Mouse (Mus musculus) heart, embryonic 12.5 days (tissue): ENCODE results near the gene Gpatch1. TPM values are rescaled to one million over a fixed set of nuclear protein-coding genes. Genes with fewer than 3 reads are reported as not detected.
"Not testable (repeated sequence)": the region's sequence is repeated elsewhere in the genome, so short reads cannot be mapped to it uniquely, and the experiment has no call there.

Source experiments
- ATAC-seq: fragments of 200-750 bp; cut with Nextera tagmentation; 2 replicates; pipeline ENCODE4 v1.8.0; 2017; ENCODE audit warnings: moderate TSS enrichment, moderate library complexity; ENCODE audit not compliant: insufficient number of reproducible peaks, low FRiP score
- H3K27ac ChIP-seq: fragments of 300-500 bp; sonication (generic); 2 replicates; pipeline ENCODE4 v1.5.1; 2016; ENCODE audit warnings: mild to moderate bottlenecking, moderate library complexity; ENCODE audit not compliant: poor library complexity, severe bottlenecking
- H3K27me3 ChIP-seq: fragments of 300-500 bp; sonication (generic); replicated peaks from 2 replicates; pipeline ENCODE4 v1.6.1; 2016; ENCODE audit warnings: mild to moderate bottlenecking, moderate library complexity
- H3K36me3 ChIP-seq: fragments of 300-500 bp; sonication (generic); 2 replicates; pipeline ENCODE4 v1.6.1; 2016; ENCODE audit warnings: mild to moderate bottlenecking, moderate library complexity
- H3K4me1 ChIP-seq: fragments of 300-500 bp; sonication (generic); replicated peaks from 2 replicates; pipeline ENCODE4 v1.6.1; 2016; ENCODE audit warnings: mild to moderate bottlenecking
- H3K4me2 ChIP-seq: fragments of 300-500 bp; sonication (generic); 2 replicates; pipeline ENCODE4 v1.6.1; 2016; ENCODE audit warnings: mild to moderate bottlenecking, moderate library complexity
- H3K4me3 ChIP-seq: fragments of 300-500 bp; sonication (generic); 2 replicates; pipeline ENCODE4 v1.5.1; 2016; ENCODE audit warnings: mild to moderate bottlenecking
- H3K9ac ChIP-seq: fragments of 300-500 bp; sonication (generic); 2 replicates; pipeline ENCODE4 v1.6.1; 2016; ENCODE audit warnings: mild to moderate bottlenecking, moderate library complexity
- H3K9me3 ChIP-seq: fragments of 300-500 bp; sonication (generic); replicated peaks from 2 replicates; pipeline ENCODE4 v1.6.1; 2016; ENCODE audit warnings: mild to moderate bottlenecking, moderate library complexity
- WGBS: fragments of 180-500 bp; shearing (Covaris S2); methylation state at CpG from one replicate; pipeline ENCODE4 v1.1.7; 2016; 5-methylcytosine and 5-hydroxymethylcytosine counted together
- polyA plus RNA-seq: library from polyadenylated mRNA; unstranded; fragments of >200 nt; fragmentation: Nextera tagmentation; extraction: Ambion mirVana; gene quantifications from 2 replicates; pipeline ENCODE4 v1.2.1, GENCODE M21; 2016

Gene Gpatch1
- polyA plus RNA-seq, 1 experiment from 2014 or later: 12.5 TPM

DNA sequence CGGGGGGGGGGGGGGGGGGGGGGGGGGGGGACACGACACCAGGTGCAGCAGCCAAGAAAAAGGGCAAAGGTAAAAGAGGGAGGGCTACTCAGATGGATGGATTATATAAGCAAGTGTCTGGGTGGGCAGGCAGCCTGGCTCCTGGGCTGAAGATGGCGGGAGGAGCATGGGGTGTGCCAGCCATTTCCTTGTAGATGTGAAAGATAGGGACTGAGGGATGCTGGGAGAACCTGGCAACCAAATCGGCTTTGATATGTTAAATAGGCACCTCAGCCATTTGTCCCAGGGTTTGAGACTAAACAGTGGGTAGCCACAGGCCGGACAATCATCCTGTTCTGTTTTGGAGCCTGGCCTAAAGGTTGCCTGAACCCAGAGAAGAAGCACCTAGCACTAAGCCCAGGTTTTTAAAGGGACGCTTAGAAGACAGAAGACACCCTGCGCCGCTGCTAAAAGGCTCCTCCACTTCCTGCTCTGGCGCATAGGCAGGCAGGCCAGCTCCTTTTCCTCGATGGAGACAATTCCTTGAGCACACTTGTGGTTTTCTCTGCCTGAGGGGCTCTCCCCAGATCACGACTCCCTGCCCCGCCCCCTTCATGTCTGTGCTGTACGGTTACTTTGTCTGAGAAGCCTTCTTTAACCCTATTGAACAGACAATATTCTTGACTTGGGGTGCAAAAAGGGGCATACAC lies 4.6 kb upstream of the Gpatch1 start:
- Histone ChIP-seq H3K9ac (no peak overlapping the region), H3K9me3 (no peaks in the 10 kb centered on the region), H3K36me3 (no peaks in the 10 kb centered on the region), H3K27me3 (no peaks in the 10 kb centered on the region), H3K27ac (no peak overlapping the region), H3K4me3 (no peak overlapping the region), H3K4me2 (peak overlapping the region; percentile 21; the same call in 1 of the 2 replicates), H3K4me1 (0 out of 2 replicates have a peak, but pooled peaks cover 3% of the 10 kb centered on the region)
- ATAC-seq: no peak
- WGBS: 11% methylated on average over 11 of the region's 13 CpGs

DNA sequence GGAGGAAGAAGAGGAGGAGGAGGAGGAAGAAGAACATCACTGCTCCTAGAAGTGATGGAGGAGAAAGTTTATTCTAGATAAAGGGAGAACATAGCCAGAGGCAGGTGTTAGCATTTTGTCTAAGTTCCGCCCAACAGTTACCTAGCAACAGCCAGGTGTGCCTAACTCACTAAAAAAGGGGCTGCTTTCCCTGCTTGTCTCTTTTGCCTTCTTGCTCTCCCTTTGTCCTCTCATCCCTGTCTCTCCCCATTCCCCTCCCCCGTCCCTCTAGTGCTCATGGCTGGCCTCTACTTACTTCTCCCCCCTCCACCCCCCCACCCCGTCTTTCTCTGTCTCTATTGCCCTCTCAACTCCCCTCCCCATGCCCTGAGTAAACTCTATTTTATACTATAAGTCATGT lies 3.9 kb upstream of the Gpatch1 start:
- 50% methylated on average over 3 of the region's 3 CpGs for WGBS
- no peaks in the 10 kb centered on the region for H3K36me3 ChIP-seq
- no peaks in the 10 kb centered on the region for H3K27me3 ChIP-seq
- peaks cover 9% of the 10 kb centered on the region for H3K4me1 ChIP-seq
- no peak overlapping the region for H3K4me2 ChIP-seq
- no peaks in the 10 kb centered on the region for H3K9me3 ChIP-seq
- no peak overlapping the region for H3K27ac ChIP-seq
- no peak overlapping the region for H3K9ac ChIP-seq
- H3K4me3 ChIP-seq: no peak overlapping the region
- no peak for ATAC-seq

DNA sequence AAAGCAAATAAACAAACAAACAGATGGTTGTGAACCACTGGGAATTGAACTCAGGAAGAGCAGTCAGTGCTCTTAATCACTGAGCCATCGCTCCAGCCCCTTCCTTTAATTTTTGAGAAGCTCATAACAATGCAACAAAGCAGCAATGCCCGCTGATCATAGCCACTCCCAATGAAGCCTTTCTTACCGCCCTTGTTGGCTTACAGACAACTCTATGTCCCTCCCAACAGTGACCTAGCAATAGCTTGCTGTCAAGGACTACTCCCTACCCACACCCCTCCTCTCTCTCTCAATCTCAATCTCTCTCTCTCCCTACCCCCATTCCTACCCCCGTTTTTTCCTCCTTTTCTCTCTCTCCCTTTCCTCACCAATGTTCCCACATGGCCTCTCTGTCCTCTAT lies 1.5 kb upstream of the Gpatch1 start:
- H3K4me3 ChIP-seq: no peak overlapping the region
- H3K4me1 ChIP-seq: peaks cover 11% of the 10 kb centered on the region
- ATAC-seq: no peak
- H3K27ac ChIP-seq: no peak overlapping the region
- no peaks in the 10 kb centered on the region for H3K36me3 ChIP-seq
- H3K9me3 ChIP-seq: no peaks in the 10 kb centered on the region
- 86% methylated on average over 4 of the region's 4 CpGs for WGBS
- H3K4me2 ChIP-seq: no peak overlapping the region
- no peaks in the 10 kb centered on the region for H3K27me3 ChIP-seq
- no peak overlapping the region for H3K9ac ChIP-seq

DNA sequence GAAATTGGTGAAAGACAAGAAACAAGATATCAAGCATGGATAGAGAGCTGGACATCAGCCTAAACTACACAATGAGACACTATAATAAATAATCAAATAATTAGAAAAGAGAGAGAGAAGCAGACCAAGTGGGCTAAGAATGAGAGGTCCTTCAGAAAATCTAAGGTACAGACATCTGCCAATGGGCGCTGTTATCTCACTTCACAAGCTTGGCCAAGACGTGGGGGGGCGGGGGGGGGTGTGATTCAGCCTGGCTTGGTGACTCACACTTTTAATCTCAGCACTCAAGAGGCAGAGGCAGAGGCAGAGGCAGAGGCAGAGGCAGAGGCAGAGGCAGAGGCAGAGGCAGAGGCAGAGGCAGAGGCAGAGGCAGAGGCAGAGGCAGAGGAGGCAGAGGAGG lies 981 bp upstream of the Gpatch1 start:
- WGBS: 37% methylated on average over 3 of the region's 3 CpGs
- H3K4me2 ChIP-seq, ATAC-seq, H3K4me3 ChIP-seq, H3K36me3 ChIP-seq, H3K9ac ChIP-seq, H3K9me3 ChIP-seq, H3K27me3 ChIP-seq, H3K27ac ChIP-seq: not testable (repeated sequence)
- H3K4me1 ChIP-seq: peaks cover 11% of the 10 kb centered on the region

DNA sequence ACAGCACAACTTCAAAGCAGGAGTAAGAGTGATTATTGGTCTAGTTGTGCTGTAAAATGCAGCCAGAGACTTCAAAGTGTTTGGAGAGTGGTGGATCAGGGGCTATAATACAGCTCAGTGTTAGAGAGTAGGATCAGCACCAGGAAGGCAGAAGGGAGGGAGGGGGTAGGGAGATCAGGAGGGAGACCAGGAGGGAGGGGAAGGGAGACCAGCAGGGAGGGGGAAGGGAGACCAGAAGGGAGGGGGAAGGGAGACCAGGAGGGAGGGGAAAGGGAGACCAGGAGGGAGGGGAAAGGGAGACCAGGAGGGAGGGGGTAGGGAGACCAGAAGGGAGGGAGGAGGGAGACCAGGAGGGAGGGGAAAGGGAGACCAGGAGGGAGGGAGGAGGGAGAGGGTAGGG lies 4.1 kb downstream of the Gpatch1 start:
- H3K4me2 ChIP-seq: no peak overlapping the region
- no peak for ATAC-seq
- peaks cover 18% of the 10 kb centered on the region for H3K36me3 ChIP-seq
- H3K4me3 ChIP-seq: no peak overlapping the region
- no peaks in the 10 kb centered on the region for H3K27me3 ChIP-seq
- H3K9ac ChIP-seq: no peak overlapping the region
- no peaks in the 10 kb centered on the region for H3K9me3 ChIP-seq
- no peak overlapping the region for H3K27ac ChIP-seq
- peaks cover 11% of the 10 kb centered on the region for H3K4me1 ChIP-seq

DNA sequence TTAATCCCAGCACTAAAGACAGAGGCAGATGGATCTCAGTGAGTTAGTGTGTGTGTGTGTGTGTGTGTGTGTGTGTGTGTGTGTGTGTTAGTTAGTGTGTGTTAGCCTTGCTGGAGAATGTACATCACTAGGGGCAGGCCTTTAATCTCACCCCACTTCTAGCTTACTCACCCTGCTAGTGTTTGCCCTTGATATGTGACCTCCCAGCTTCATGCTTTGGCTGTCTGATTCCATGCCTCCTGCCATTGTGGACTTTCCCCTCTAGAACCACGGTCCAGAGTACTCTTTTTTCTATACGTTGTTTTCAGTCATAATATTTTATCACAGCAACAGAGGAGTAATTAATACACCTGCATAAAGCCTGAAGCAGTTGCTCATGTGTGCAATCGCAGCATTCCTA lies 7.0 kb downstream of the Gpatch1 start:
- no peak for ATAC-seq
- H3K36me3 ChIP-seq: peaks cover 46% of the 10 kb centered on the region
- no peaks in the 10 kb centered on the region for H3K9me3 ChIP-seq
- no peaks in the 10 kb centered on the region for H3K4me1 ChIP-seq
- no peaks in the 10 kb centered on the region for H3K27me3 ChIP-seq
- 88% methylated on average over 3 of the region's 3 CpGs for WGBS
- H3K4me2 ChIP-seq: no peak overlapping the region
- H3K4me3 ChIP-seq: no peak overlapping the region
- no peak overlapping the region for H3K9ac ChIP-seq
- H3K27ac ChIP-seq: no peak overlapping the region

DNA sequence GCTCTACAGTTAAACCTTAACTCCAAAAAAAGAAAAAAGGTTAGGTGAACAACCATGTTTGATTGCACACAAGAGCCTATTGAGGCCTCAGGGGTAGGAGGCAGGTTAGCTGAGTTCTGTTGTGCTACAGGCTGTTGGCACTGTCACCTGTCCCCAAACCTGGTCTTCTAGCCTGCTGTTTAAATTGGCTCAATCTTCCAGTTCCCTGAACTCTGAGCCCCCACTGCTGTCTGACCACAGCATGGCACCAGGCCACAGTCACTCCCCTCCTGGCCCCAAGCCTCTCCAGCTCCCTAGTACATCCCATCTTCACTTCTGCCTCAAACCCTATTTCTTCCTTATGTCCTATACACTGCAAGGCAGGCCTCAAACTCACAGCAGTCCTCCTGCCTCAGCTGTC lies 17.4 kb downstream of the Gpatch1 start:
- H3K36me3 ChIP-seq: peaks cover 73% of the 10 kb centered on the region
- no peak for ATAC-seq
- no peak overlapping the region for H3K9ac ChIP-seq
- H3K4me2 ChIP-seq: no peak overlapping the region
- H3K4me1 ChIP-seq: no peaks in the 10 kb centered on the region
- no peak overlapping the region for H3K4me3 ChIP-seq
- no peak overlapping the region for H3K27ac ChIP-seq
- H3K9me3 ChIP-seq: no peaks in the 10 kb centered on the region
- no peaks in the 10 kb centered on the region for H3K27me3 ChIP-seq

DNA sequence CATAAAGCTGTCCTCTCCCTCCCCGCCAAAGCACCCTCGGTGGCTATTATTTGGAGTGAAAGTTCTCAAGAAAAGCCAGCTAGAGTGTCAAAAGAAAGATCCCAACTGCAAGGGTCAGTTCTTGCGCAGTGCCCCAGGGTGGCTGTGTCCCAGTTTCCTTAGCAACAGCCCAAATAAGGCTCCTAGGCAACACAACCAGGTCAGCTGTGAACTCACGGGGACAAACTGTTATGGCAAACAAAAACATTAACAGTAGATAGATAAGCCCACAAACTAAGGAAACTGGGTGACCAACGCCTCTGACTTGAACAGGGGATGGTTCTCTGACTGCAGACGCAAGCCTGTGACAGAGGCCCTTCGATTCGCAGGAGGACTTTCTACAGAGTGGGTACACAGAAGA lies 18.6 kb downstream of the Gpatch1 start:
- no peak overlapping the region for H3K4me3 ChIP-seq
- 77% methylated on average over 8 of the region's 8 CpGs for whole genome bisulfite sequencing
- no peaks in the 10 kb centered on the region for H3K4me1 ChIP-seq
- no peaks in the 10 kb centered on the region for H3K27me3 ChIP-seq
- no peak overlapping the region for H3K4me2 ChIP-seq
- peaks cover 74% of the 10 kb centered on the region for H3K36me3 ChIP-seq
- no peak overlapping the region for H3K27ac ChIP-seq
- no peak overlapping the region for H3K9ac ChIP-seq
- no peaks in the 10 kb centered on the region for H3K9me3 ChIP-seq
- ATAC-seq: no peak

DNA sequence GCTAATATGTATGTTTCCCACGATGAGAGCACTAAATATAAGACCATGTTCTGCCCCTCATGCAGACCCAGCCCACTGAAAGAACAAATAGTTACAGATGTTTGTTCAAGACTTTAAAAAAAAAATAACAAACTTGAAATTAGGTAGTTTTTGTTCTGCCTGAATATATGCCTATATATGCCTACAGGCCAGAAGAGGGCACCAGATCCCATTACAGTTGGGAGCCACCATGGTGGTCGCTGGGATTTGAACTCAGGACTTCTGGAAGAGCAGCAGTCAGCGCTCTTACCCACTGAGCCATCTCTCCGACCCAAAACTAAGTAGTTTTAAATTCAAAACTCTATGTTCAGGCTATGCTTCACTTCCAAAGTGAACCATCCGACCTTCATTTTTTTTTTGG lies 20.4 kb downstream of the Gpatch1 start:
- H3K36me3 ChIP-seq: peaks cover 76% of the 10 kb centered on the region
- no peak overlapping the region for H3K27ac ChIP-seq
- WGBS: 88% methylated on average over 5 of the region's 5 CpGs

DNA sequence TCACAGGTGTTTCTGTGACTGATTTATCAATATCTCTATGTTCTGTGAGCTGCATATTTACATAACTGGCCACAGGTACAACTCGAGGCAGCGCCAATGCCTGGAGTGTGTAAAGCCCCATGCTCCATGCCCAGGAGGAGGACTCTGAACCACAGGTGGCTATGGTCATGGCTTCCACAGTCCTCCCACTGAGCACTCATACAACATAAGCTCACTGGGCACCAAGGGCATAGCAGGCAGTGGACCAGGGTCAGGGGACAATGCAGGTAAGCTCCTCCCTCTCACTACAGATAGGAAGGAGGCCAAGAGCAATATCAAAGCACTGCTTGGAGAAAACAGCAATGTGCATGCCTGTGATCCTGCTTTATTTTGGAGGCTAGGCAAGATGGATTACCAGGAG lies 22.6 kb downstream of the Gpatch1 start:
- Histone ChIP-seq H3K27ac (no peak overlapping the region), H3K9ac (no peak overlapping the region), H3K4me2 (no peak overlapping the region), H3K4me3 (no peak overlapping the region), H3K27me3 (no peaks in the 10 kb centered on the region), H3K36me3 (peaks cover 76% of the 10 kb centered on the region), H3K4me1 (no peaks in the 10 kb centered on the region), H3K9me3 (no peaks in the 10 kb centered on the region)
- ATAC-seq: no peak
- WGBS: 86% methylated on average over 2 of the region's 2 CpGs

More for the DNA sequence above, 20.4 kb downstream of the Gpatch1 start:
- Histone ChIP-seq H3K27me3 (no peaks in the 10 kb centered on the region), H3K9me3 (no peaks in the 10 kb centered on the region), H3K4me2 (no peak overlapping the region), H3K4me3 (no peak overlapping the region), H3K4me1 (no peaks in the 10 kb centered on the region), H3K9ac (no peak overlapping the region)
- no peak for ATAC-seq

DNA sequence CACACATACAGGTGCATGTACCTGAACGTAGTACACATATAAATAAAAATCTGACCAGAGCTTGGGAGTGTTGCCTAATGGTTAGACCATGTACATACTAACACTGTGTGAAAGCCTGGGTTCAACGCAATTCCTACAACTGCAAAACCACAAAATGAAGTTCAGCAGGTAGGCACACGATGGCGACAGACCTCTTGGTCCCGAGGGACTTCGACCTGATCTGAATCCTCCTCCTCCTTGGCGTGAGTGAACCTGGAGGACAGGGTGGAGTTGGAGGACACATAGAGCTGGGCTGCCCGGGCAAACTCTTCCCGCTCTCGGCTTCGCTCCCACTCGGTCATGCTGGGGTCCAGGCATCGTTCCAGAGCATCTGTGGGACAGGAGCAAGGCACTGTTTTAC lies 24.8 kb downstream of the Gpatch1 start:
- Histone ChIP-seq H3K4me3 (no peak overlapping the region), H3K4me1 (no peaks in the 10 kb centered on the region), H3K4me2 (no peak overlapping the region), H3K9me3 (no peaks in the 10 kb centered on the region), H3K36me3 (peaks cover 87% of the 10 kb centered on the region), H3K27ac (no peak overlapping the region), H3K27me3 (no peaks in the 10 kb centered on the region), H3K9ac (no peak overlapping the region)
- 89% methylated on average over 13 of the region's 13 CpGs for WGBS
- no peak for ATAC-seq

DNA sequence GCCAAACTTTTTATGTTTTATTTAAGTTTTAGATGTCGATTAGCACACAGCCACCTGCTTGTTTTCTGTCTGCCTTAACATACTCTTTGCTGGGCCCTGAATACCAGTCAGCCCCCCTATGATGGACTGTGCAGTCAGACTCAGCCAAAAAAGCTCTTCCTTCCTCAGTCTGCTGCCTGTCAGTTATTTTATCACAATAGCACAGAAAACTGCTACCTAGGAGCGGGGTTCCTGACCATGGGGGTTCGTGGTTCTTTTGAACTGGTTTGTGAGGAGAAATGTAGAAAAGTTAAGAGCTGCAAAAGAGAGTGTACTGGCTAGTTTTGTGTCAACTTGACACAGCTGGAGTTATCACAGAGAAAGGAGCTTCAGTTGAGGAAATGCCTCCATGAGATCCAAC lies 39.3 kb downstream of the Gpatch1 start:
- no peak for ATAC-seq
- H3K27me3 ChIP-seq: no peaks in the 10 kb centered on the region
- peaks cover 83% of the 10 kb centered on the region for H3K36me3 ChIP-seq
- H3K4me3 ChIP-seq: no peak overlapping the region
- H3K9me3 ChIP-seq: peaks cover 28% of the 10 kb centered on the region
- no peak overlapping the region for H3K27ac ChIP-seq
- no peak overlapping the region for H3K9ac ChIP-seq
- H3K4me1 ChIP-seq: no peaks in the 10 kb centered on the region
- H3K4me2 ChIP-seq: no peak overlapping the region
- 88% methylated on average over 3 of the region's 3 CpGs for WGBS
